ENCODE assay signal across 24 mouse cellular contexts in genomic region chr1:168660956-168661355, GRCm38 (mm10).
DNase-seq lines count a peak whose midpoint lies in the region; ATAC-seq and TF ChIP-seq lines count a peak whose summit lies in the region.
"Had no signal": no experiment of that assay in that cellular context is flagged by ENCODE, and none has a peak within 500 bp of the region (broad histone marks: within the 10 kb centered on the region; RNA-seq: fewer than 3 reads in every experiment).

No protein-coding gene starts in this region.

- no peak for DNase-seq in frontal cortex, postnatal 25 days (ENCODE audit: low spot score in 2 of 2)
- DNase-seq in right cerebral cortex, adult 18-20 months = peak; percentile 48
- no peak for DNase-seq in right cerebral cortex, postnatal 4 days
- peak; percentile 70 for DNase-seq in brain, adult 2 months (ENCODE audit: low read depth, low spot score)
- DNase-seq in brain, embryonic 14.5 days (ENCODE audit: low read depth) = peak; percentile 3
- no peak for DNase-seq in heart, postnatal 4 days
- DNase-seq: adrenal gland, adult 2 months; adrenal gland, adult 8-10 months; adrenal gland, postnatal 10 days; adrenal gland, postnatal 14 days; adrenal gland, postnatal 25 days; adrenal gland, postnatal 36 days; B cell, adult 2 months; cerebellum, adult 11 months; cerebellum, adult 11-12 months; cerebellum, adult 18-20 months; cerebellum, adult 2 months had no signal

- no peaks in the 10 kb centered on the region for H3K9me3 ChIP-seq in kidney, embryonic 16.5 days (ENCODE audit: low read length)

- no peaks in the 10 kb centered on the region for H3K27me3 ChIP-seq in kidney, embryonic 16.5 days (ENCODE audit: insufficient read depth, low read length)
- H3K27me3 ChIP-seq: CH12.LX, Patski had no signal

- H3K36me3 ChIP-seq in kidney, embryonic 16.5 days (ENCODE audit: insufficient read depth, low read length) = no peaks in the 10 kb centered on the region
- H3K36me3 ChIP-seq: G1E had no signal

- no peaks in the 10 kb centered on the region for H3K4me1 ChIP-seq in kidney, embryonic 16.5 days (ENCODE audit: insufficient read depth, low read length)

- no peak for TF ChIP-seq POLR2A in brain, embryonic 14.5 days (IDR thresholded peaks at IDR 0.05; ENCODE audit: borderline replicate concordance, extremely low read depth, insufficient read depth, insufficient read length, poor library complexity, severe bottlenecking)

- no peak overlapping the region for H3K27ac ChIP-seq in kidney, embryonic 16.5 days (ENCODE audit: low read length)

- 54% methylated on average over 7 of the region's 7 CpGs for WGBS in kidney, embryonic 16.5 days

- no peak overlapping the region for H3K9ac ChIP-seq in kidney, embryonic 16.5 days (replicated peaks; ENCODE audit: low read length)

- no peak overlapping the region for H3K4me3 ChIP-seq in kidney, embryonic 16.5 days (ENCODE audit: low read length)

- ATAC-seq in frontal cortex, adult (ENCODE audit: low TSS enrichment) = peak; percentile 77
- no peak for ATAC-seq in kidney, embryonic 16.5 days (ENCODE audit: low FRiP score, low TSS enrichment)
- ATAC-seq: activated CD4-positive, CD25-positive, alpha-beta regulatory T cell, adult 4 months; CD4-positive, CD25-positive, alpha-beta regulatory T cell, adult 4 months; Patski had no signal

- TF ChIP-seq CTCF in brain, embryonic 14.5 days (IDR thresholded peaks at IDR 0.05; ENCODE audit: borderline replicate concordance, extremely low read depth, insufficient read depth, insufficient read length) = no peak

- H3K4me2 ChIP-seq in kidney, embryonic 16.5 days (replicated peaks; ENCODE audit: low read depth, low read length) = no peak overlapping the region

Comparison
In these comparisons a context has a peak if more than half of its experiments do, and no peak if none do; other contexts are left out.
1. DNase-seq: peak in right cerebral cortex, adult 18-20 months (single experiment), brain, adult 2 months (single experiment) and brain, embryonic 14.5 days (single experiment); none in frontal cortex, postnatal 25 days (0 of 2), right cerebral cortex, postnatal 4 days (single experiment) and heart, postnatal 4 days (single experiment).